Mouse (Mus musculus): ENCODE results near the gene Mvb12b. TPM values are rescaled to one million over a fixed set of nuclear protein-coding genes. Genes with fewer than 3 reads are reported as not detected.

The Mvb12b gene
- polyA plus RNA-seq, 1 experiment: 204 TPM

DNA sequence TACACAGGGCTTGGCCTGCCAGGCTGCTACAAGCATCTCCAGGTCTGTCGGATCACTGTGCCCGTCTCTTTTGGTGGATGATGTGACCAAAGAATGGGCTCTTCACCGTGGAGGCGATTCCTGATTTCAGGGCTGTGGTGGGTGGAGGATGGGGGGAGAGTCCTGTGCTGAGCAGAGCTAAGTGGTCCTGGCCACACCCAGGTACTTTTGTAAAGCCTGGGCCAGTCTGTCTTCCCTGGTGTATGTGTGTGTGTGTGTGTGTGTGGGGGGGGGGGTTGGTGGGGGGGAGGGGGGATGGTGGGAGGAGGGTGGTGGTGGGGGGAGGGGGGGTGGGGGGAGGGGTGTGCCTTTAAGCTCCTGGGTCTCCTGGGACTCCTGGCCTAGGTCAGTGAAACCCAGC, 174.9 kb downstream of the Mvb12b start:
- no peaks in the 10 kb centered on the region for H3K36me3 ChIP-seq (replicated peaks; ENCODE audit: low read length)
- H3K27me3 ChIP-seq (replicated peaks): peaks cover 67% of the 10 kb centered on the region
- no peak for TF ChIP-seq GATA1 (IDR thresholded peaks at IDR 0.05; ENCODE audit: borderline replicate concordance, low read length)
- TF ChIP-seq FLI1 (IDR thresholded peaks at IDR 0.05; ENCODE audit: low read length): no peak
- H3K4me3 ChIP-seq (replicated peaks): no peak overlapping the region
- H3K4me1 ChIP-seq: peaks cover 4% of the 10 kb centered on the region; the same call in 1 of the 2 replicates
- H3K9me3 ChIP-seq: no peaks in the 10 kb centered on the region

DNA sequence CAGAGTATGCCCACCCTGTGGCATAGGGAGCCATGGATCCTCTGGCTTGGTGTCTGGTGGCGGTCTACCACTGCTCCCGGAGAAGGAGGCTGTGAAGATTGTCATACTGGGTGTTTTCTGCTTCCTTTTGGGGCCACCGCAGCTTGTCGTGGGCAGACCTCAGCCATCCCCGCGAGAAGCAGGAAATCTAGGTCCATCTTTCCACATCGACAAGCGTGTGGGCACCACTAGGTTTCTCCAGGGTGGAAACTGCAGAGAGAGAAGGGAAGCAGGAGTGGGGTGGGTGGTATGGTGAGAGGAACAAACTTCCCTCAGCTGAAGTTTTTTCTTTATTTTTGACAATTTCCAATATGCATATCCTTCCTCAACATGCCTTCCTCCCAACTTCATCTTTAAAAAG, 178.9 kb downstream of the Mvb12b start:
- peaks cover 71% of the 10 kb centered on the region for H3K27me3 ChIP-seq (replicated peaks)
- no peak for TF ChIP-seq FLI1 (IDR thresholded peaks at IDR 0.05; ENCODE audit: low read length)
- no peak for TF ChIP-seq GATA1 (IDR thresholded peaks at IDR 0.05; ENCODE audit: borderline replicate concordance, low read length)
- H3K4me3 ChIP-seq (replicated peaks): no peak overlapping the region
- H3K36me3 ChIP-seq (replicated peaks; ENCODE audit: low read length): no peaks in the 10 kb centered on the region
- peaks cover 4% of the 10 kb centered on the region; the same call in 1 of the 2 replicates for H3K4me1 ChIP-seq
- no peaks in the 10 kb centered on the region for H3K9me3 ChIP-seq

DNA sequence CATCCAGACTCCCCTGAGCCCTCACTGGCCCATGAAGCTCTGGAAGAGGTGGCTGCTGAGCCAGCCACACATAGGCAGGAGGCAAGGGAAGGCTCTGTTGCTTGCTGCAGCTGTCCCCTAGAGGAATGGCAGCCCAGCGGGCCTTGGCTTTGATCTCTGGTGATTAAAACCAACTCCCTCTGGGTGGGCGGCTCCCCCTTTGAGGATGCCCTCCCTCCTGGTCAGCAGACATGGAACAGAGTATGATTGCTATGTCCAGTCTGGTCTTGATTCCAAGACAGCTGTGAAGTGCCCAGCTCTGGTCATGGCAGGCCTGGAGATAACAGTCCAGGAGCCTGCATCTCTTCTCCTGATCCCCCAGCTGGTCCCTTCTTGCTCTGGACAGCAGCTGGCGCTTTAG, 179.7 kb downstream of the Mvb12b start:
- H3K27me3 ChIP-seq (replicated peaks): peaks cover 72% of the 10 kb centered on the region
- H3K9me3 ChIP-seq: no peaks in the 10 kb centered on the region
- TF ChIP-seq FLI1 (IDR thresholded peaks at IDR 0.05; ENCODE audit: low read length) (no peak), GATA1 (IDR thresholded peaks at IDR 0.05; ENCODE audit: borderline replicate concordance, low read length) (no peak)
- H3K36me3 ChIP-seq (replicated peaks; ENCODE audit: low read length): no peaks in the 10 kb centered on the region
- H3K4me1 ChIP-seq: peaks cover 4% of the 10 kb centered on the region; the same call in 1 of the 2 replicates
- H3K4me3 ChIP-seq (replicated peaks): no peak overlapping the region

DNA sequence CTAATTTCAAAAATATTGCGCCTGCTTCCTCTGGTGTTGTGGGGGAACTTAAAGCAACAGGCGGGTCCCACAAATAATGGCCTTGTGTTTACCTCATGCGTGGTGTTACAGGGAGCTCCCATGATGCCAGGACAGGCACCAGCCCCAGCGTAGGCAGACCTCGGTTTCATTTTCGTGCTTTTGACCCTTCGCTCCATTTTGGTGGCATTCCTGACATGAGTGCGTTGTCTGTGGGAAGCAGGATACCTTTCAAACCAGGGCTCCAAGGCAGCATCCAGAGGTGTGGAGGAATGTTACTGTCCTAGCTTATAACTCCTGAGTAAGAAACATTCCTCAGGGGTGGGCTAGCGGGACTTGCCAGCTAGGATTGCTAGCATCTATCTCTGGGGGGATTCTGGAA, 181.3 kb downstream of the Mvb12b start:
- Histone ChIP-seq H3K27me3 (replicated peaks) (peaks cover 78% of the 10 kb centered on the region), H3K4me3 (replicated peaks) (no peak overlapping the region), H3K4me1 (peaks cover 4% of the 10 kb centered on the region; the same call in 1 of the 2 replicates), H3K9me3 (no peaks in the 10 kb centered on the region), H3K36me3 (replicated peaks; ENCODE audit: low read length) (no peaks in the 10 kb centered on the region)
- TF ChIP-seq FLI1 (IDR thresholded peaks at IDR 0.05; ENCODE audit: low read length): no peak
- TF ChIP-seq GATA1 (IDR thresholded peaks at IDR 0.05; ENCODE audit: borderline replicate concordance, low read length): no peak

DNA sequence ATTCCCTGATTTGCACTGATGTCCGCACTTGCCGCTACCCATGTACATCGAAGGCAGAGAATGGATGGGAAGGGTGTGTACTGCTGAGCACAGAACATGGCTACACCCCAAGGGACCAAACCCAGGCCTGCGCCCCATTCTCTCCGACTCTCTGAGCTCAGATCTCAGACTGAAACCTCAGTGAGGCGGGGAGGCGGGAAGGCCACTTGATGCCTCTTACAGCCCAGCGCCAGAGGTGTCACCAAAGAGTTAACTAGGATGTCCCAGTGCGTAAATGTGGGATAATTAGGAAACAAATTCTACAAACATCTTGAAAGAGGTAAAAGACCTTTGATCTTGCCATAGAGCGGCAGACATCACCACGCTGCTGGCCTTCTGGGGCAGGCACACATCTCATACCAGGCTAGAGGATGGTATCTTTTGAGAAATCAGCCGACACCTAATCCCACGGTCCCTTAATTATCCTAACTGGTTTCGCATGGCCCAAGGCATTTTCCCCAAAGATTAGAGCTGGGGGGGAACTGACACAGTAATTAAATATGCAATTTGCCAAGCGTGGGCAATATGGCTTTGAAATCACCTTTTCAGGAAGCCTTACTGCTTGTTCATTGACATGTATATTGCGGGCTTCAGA, 181.9 kb downstream of the Mvb12b start:
- Histone ChIP-seq H3K27me3 (replicated peaks) (peaks cover 83% of the 10 kb centered on the region), H3K4me3 (replicated peaks) (no peak overlapping the region), H3K4me1 (peaks cover 4% of the 10 kb centered on the region; the same call in 1 of the 2 replicates), H3K36me3 (replicated peaks; ENCODE audit: low read length) (no peaks in the 10 kb centered on the region), H3K9me3 (no peaks in the 10 kb centered on the region)
- TF ChIP-seq GATA1 (IDR thresholded peaks at IDR 0.05; ENCODE audit: borderline replicate concordance, low read length): no peak
- TF ChIP-seq FLI1 (IDR thresholded peaks at IDR 0.05; ENCODE audit: low read length): no peak

DNA sequence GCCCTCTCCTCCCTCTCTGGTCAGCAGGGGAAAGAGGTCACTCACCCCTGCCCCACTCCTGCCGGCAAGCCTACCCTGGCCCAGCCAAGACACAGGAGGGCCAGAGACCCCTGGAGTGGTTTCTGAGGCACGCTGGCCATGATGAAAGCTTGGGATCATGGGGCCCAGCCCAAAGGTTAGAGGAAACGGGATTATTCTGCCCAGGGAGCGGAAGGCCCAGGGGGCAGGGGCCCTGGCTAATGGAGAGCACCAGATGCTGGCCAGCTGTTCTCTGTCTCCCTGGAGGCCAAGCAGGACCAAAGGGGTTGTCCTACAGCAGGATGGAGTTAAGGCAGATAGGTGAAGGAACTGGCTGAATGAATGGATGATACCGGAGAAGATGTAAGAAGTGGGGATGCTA, 184.5 kb downstream of the Mvb12b start:
- Histone ChIP-seq H3K4me1 (0 out of 2 replicates have a peak, but pooled peaks cover 4% of the 10 kb centered on the region), H3K4me3 (replicated peaks) (no peak overlapping the region), H3K9me3 (peaks cover 4% of the 10 kb centered on the region; the same call in 1 of the 2 replicates), H3K36me3 (replicated peaks; ENCODE audit: low read length) (no peaks in the 10 kb centered on the region), H3K27me3 (replicated peaks) (peaks cover 74% of the 10 kb centered on the region)
- TF ChIP-seq GATA1 (IDR thresholded peaks at IDR 0.05; ENCODE audit: borderline replicate concordance, low read length): no peak

DNA sequence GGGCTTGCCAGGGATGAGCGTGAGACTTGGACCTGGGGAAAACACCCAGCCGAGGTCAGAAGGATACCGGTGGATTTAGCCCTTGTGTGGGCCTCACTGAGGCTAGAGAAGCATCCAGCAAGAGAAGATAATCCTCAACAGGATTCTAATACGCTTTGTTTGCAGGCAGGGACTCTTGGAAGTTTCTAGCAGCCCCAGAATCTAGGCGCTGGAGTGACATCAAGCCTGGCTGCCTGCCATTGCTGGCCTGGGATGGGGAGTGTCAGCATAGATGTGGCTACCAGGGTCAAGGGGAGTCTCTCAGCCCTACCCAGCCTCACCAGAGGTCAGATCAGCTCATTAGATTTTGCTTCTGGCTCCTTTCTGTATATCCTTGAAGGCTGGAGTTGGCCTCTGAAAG, 185.0 kb downstream of the Mvb12b start:
- Histone ChIP-seq H3K4me1 (0 out of 2 replicates have a peak, but pooled peaks cover 4% of the 10 kb centered on the region), H3K9me3 (peaks cover 5% of the 10 kb centered on the region; the same call in 1 of the 2 replicates), H3K36me3 (replicated peaks; ENCODE audit: low read length) (no peaks in the 10 kb centered on the region), H3K4me3 (replicated peaks) (no peak overlapping the region), H3K27me3 (replicated peaks) (peaks cover 69% of the 10 kb centered on the region)
- TF ChIP-seq GATA1 (IDR thresholded peaks at IDR 0.05; ENCODE audit: borderline replicate concordance, low read length): no peak
- TF ChIP-seq FLI1 (IDR thresholded peaks at IDR 0.05; ENCODE audit: low read length): no peak

DNA sequence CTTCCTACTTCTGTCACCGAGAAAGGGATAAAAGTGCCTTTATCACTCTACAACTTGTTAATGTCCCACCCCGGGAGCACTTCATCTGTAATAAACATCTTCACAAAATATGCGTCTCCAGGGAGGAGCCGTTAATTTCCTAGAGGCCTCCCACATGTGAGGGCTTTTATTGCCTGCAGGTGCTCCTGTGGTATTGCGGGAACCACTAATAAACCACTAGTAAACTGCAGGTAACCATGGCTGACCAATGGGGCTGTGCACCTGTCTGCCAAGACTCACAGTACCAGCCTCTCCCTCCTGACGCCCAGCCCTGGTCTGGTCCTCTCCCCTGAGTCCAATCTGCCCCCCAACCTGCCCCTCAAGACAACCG, 186.3 kb downstream of the Mvb12b start:
- Histone ChIP-seq H3K36me3 (replicated peaks; ENCODE audit: low read length) (no peaks in the 10 kb centered on the region), H3K27me3 (replicated peaks) (peaks cover 59% of the 10 kb centered on the region), H3K9me3 (peaks cover 18% of the 10 kb centered on the region), H3K4me3 (replicated peaks) (no peak overlapping the region), H3K4me1 (0 out of 2 replicates have a peak, but pooled peaks cover 4% of the 10 kb centered on the region)
- no peak for TF ChIP-seq FLI1 (IDR thresholded peaks at IDR 0.05; ENCODE audit: low read length)
- no peak for TF ChIP-seq GATA1 (IDR thresholded peaks at IDR 0.05; ENCODE audit: borderline replicate concordance, low read length)

DNA sequence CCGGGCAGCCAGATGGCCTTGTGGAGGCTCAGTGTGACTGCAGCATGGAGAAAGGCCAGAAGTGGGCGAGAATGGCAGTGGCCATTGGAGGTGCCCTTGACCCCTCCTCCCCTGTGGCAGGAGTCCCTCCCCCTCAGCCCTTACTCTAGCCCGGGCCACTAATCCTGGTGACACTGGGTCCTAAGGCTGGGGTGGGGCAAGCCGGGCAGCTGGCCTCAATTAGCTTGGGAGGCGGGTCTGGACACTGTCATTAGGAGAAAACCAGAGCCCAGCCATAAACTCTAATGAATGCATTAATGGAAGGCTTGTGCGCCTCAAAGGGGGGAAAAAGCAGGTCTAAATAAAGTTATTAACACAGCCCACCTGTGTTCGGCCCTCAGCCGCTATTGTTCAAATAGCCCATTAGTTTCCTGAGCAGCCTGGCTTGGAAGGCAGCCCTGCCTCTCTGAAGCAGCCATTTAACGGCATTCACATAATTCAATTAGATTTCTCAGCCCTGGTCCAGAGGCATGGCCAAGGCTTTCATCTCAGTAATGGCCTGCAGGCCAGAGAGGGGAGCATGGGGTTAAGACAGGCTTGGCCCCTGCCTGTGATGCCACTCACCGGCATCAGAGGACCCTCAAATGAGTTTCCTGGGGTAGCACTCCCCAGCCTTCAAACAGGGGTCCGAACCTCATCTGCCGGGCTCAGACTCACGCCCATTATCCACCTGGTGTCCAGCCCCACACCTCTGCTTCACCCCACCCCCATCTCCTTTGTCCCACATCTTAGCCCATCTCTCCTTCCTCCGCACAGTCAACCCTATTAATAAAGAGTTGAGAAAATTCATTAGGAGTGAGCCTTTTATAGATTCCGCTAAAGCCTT, 186.9 kb downstream of the Mvb12b start:
- Histone ChIP-seq H3K27me3 (replicated peaks) (peaks cover 53% of the 10 kb centered on the region), H3K4me3 (replicated peaks) (no peak overlapping the region)

DNA sequence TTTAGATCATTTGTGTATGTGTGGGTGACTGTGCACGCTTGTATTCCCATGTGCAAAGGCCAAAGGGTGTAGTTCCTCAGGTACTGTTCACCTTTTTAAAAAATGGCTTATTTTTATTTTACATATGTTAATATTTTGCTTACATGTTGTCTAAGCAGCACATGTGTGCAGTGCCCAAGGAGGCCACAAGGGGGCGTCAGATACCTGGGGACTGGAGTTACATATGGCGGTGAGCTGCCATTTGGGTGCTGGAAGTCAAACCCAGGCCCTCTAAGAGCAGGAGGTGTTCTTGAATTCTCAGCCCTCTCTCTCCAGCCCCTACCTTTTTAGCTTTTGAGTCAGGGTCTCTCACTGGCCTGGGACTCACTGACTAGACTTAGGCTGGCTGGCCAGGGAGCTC, 188.8 kb downstream of the Mvb12b start:
- H3K9me3 ChIP-seq: peaks cover 28% of the 10 kb centered on the region
- no peak overlapping the region for H3K4me3 ChIP-seq (replicated peaks)
- TF ChIP-seq GATA1 (IDR thresholded peaks at IDR 0.05; ENCODE audit: borderline replicate concordance, low read length) (no peak), FLI1 (IDR thresholded peaks at IDR 0.05; ENCODE audit: low read length) (no peak)
- peaks cover 43% of the 10 kb centered on the region for H3K27me3 ChIP-seq (replicated peaks)
- no peaks in the 10 kb centered on the region for H3K36me3 ChIP-seq (replicated peaks; ENCODE audit: low read length)
- H3K4me1 ChIP-seq: 0 out of 2 replicates have a peak, but pooled peaks cover 4% of the 10 kb centered on the region

More for the DNA sequence above, 186.9 kb downstream of the Mvb12b start:
- TF ChIP-seq GATA1 (IDR thresholded peaks at IDR 0.05; ENCODE audit: borderline replicate concordance, low read length): no peak
- no peak for TF ChIP-seq FLI1 (IDR thresholded peaks at IDR 0.05; ENCODE audit: low read length)
- Histone ChIP-seq H3K9me3 (peaks cover 22% of the 10 kb centered on the region), H3K4me1 (0 out of 2 replicates have a peak, but pooled peaks cover 4% of the 10 kb centered on the region), H3K36me3 (replicated peaks; ENCODE audit: low read length) (no peaks in the 10 kb centered on the region)

Measured in megakaryocyte, embryonic 14.5 days (primary cell).